Comparison of ENCODE assay signal across 11 mouse cellular contexts in the genomic region with DNA sequence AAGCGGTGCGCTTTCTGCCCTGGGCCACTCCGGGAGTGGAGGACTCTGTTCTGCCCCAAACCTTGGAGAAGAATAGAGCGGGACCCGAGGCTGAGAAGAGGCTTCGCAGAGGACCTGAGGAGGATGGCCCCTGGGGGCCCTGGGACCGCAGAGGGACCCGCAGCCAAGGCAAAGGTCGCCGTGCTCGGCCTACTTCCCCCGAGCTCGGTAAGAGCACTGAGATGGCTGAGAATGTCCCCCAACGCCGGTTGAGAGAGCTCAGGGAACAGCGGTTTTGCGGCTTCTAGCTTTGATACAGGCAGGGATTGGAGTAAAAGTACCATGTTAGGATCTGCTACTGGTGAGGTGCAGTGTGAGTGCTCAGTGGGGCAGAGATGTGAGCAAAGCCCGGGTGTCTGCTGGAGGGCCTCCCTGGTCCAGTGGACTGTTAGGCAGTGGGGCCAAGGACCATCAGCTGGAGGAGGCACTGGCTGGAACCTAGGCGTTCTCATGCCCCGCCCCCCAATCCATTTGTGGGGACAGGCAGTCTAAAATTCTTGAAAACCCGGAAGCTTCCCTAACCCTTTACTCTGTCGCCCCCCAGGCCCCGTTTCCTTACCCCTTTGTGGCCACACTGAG. TPM values are rescaled to one million over a fixed set of nuclear protein-coding genes. Genes with fewer than 3 reads are reported as not detected.
DNase-seq lines count a peak whose midpoint lies in the region; ATAC-seq lines count a peak whose summit lies in the region.
"Had no signal": no experiment of that assay in that cellular context is flagged by ENCODE, and none has a peak within 500 bp of the region (broad histone marks: within the 10 kb centered on the region; RNA-seq: fewer than 3 reads in every experiment).

No protein-coding gene starts in this region.

- no peak for ATAC-seq in heart, embryonic 15.5 days (replicated peaks; ENCODE audit: insufficient number of reproducible peaks, insufficient read depth, low FRiP score, low read depth)
- ATAC-seq in embryonic facial prominence, embryonic 12.5 days (ENCODE audit: insufficient number of reproducible peaks, insufficient read depth, low FRiP score, low TSS enrichment), result no peak
- ATAC-seq in hindbrain, embryonic 14.5 days (ENCODE audit: low FRiP score), result no peak
- ATAC-seq in midbrain, embryonic 16.5 days, result no peak
- no peak for ATAC-seq in cerebellum, adult (ENCODE audit: insufficient number of reproducible peaks, low FRiP score, low TSS enrichment)

- peaks cover 15% of the 10 kb centered on the region; the same call in 1 of the 2 replicates for H3K36me3 ChIP-seq in heart, embryonic 15.5 days
- H3K36me3 ChIP-seq in embryonic facial prominence, embryonic 12.5 days, result 0 out of 2 replicates have a peak, but pooled peaks cover 10% of the 10 kb centered on the region
- H3K36me3 ChIP-seq in hindbrain, embryonic 14.5 days (replicated peaks; ENCODE audit: control insufficient read depth, insufficient read depth), result 0 out of 2 replicates have a peak, but pooled peaks cover 3% of the 10 kb centered on the region
- peaks cover 7% of the 10 kb centered on the region; the same call in 1 of the 2 replicates for H3K36me3 ChIP-seq in midbrain, embryonic 16.5 days (ENCODE audit: control insufficient read depth, insufficient read depth, low read length)

- peak overlapping the region; percentile 39; the same call in 1 of the 2 replicates for H3K9ac ChIP-seq in heart, embryonic 15.5 days
- peak overlapping the region; percentile 52 for H3K9ac ChIP-seq in embryonic facial prominence, embryonic 12.5 days
- peak overlapping the region; percentile 55; the same call in 1 of the 2 replicates for H3K9ac ChIP-seq in hindbrain, embryonic 14.5 days
- peak overlapping the region; percentile 39 for H3K9ac ChIP-seq in midbrain, embryonic 16.5 days (ENCODE audit: low read depth, low read length)

- H3K27ac ChIP-seq in heart, embryonic 15.5 days, result no peak overlapping the region
- H3K27ac ChIP-seq in embryonic facial prominence, embryonic 12.5 days, result no peak overlapping the region
- no peak overlapping the region for H3K27ac ChIP-seq in hindbrain, embryonic 14.5 days
- no peak overlapping the region for H3K27ac ChIP-seq in midbrain, embryonic 16.5 days (ENCODE audit: low read length)
- H3K27ac ChIP-seq: macrophage had no signal

- H3K4me1 ChIP-seq in heart, embryonic 15.5 days (replicated peaks), result peaks cover 75% of the 10 kb centered on the region
- H3K4me1 ChIP-seq in embryonic facial prominence, embryonic 12.5 days, result peaks cover 45% of the 10 kb centered on the region
- H3K4me1 ChIP-seq in hindbrain, embryonic 14.5 days (replicated peaks; ENCODE audit: control insufficient read depth, insufficient read depth, low read length), result peaks cover 56% of the 10 kb centered on the region
- peaks cover 48% of the 10 kb centered on the region for H3K4me1 ChIP-seq in midbrain, embryonic 16.5 days (ENCODE audit: control insufficient read depth, insufficient read depth, low read length)

- no peak for DNase-seq in heart, adult 9 months (ENCODE audit: low spot score in 2 of 2)
- no peak for DNase-seq in hindbrain, embryonic 14.5 days (ENCODE audit: low spot score)
- DNase-seq in layer of hippocampus, adult 11-12 months (ENCODE audit: low spot score), result no peak
- DNase-seq in testis, postnatal 14 days (ENCODE audit: low spot score), result no peak
- DNase-seq: kidney, postnatal 10 days; right cerebral cortex, postnatal 14 days had no signal

- no peaks in the 10 kb centered on the region for H3K9me3 ChIP-seq in heart, embryonic 15.5 days (replicated peaks)
- H3K9me3 ChIP-seq in embryonic facial prominence, embryonic 12.5 days, result no peaks in the 10 kb centered on the region
- no peaks in the 10 kb centered on the region for H3K9me3 ChIP-seq in hindbrain, embryonic 14.5 days (ENCODE audit: control insufficient read depth, low read length)
- H3K9me3 ChIP-seq in midbrain, embryonic 16.5 days (replicated peaks; ENCODE audit: control insufficient read depth, low read length, poor library complexity, severe bottlenecking), result no peaks in the 10 kb centered on the region

- no peak overlapping the region for H3K4me3 ChIP-seq in heart, embryonic 15.5 days
- peak overlapping the region; percentile 34 for H3K4me3 ChIP-seq in embryonic facial prominence, embryonic 12.5 days
- H3K4me3 ChIP-seq in hindbrain, embryonic 14.5 days (replicated peaks; ENCODE audit: low read length), result peak overlapping the region; percentile 23; the same call in 1 of the 2 replicates
- H3K4me3 ChIP-seq in midbrain, embryonic 16.5 days (ENCODE audit: low read depth, low read length), result 0 out of 2 replicates have a peak overlapping the region, but pooled peaks have one; percentile 9

- peaks cover 33% of the 10 kb centered on the region for H3K27me3 ChIP-seq in heart, embryonic 15.5 days
- H3K27me3 ChIP-seq in embryonic facial prominence, embryonic 12.5 days, result peaks cover 47% of the 10 kb centered on the region
- H3K27me3 ChIP-seq in hindbrain, embryonic 14.5 days (ENCODE audit: control insufficient read depth, insufficient read depth, low read length), result peaks cover 35% of the 10 kb centered on the region
- peaks cover 16% of the 10 kb centered on the region for H3K27me3 ChIP-seq in midbrain, embryonic 16.5 days (ENCODE audit: control insufficient read depth, insufficient read depth, low read depth, low read length)

- 50% methylated on average over 23 of the region's 23 CpGs for WGBS in heart, embryonic 15.5 days
- whole genome bisulfite sequencing in embryonic facial prominence, embryonic 12.5 days, result 26% methylated on average over 23 of the region's 23 CpGs
- 19% methylated on average over 23 of the region's 23 CpGs for WGBS in hindbrain, embryonic 14.5 days
- 21% methylated on average over 23 of the region's 23 CpGs for WGBS in midbrain, embryonic 16.5 days

- peak overlapping the region; percentile 48 for H3K4me2 ChIP-seq in heart, embryonic 15.5 days
- peak overlapping the region; percentile 53 for H3K4me2 ChIP-seq in embryonic facial prominence, embryonic 12.5 days (replicated peaks)
- peak overlapping the region; percentile 45 for H3K4me2 ChIP-seq in hindbrain, embryonic 14.5 days (replicated peaks)
- peak overlapping the region; percentile 47 for H3K4me2 ChIP-seq in midbrain, embryonic 16.5 days (ENCODE audit: low read length)

RNA-seq across cellular contexts. Expression of a gene that starts 13.9 kb away (rescaled TPM):
- 44.5 and 54.4 TPM in 2 replicates for polyA plus RNA-seq in heart, embryonic 15.5 days (2015; fragmentation: Nextera tagmentation; extraction: Ambion mirVana)
- polyA plus RNA-seq in embryonic facial prominence, embryonic 12.5 days (2016; fragmentation: Nextera tagmentation; extraction: Ambion mirVana), result 26.1 and 26.7 TPM in 2 replicates
- polyA plus RNA-seq in hindbrain, embryonic 14.5 days (2014; fragmentation: Nextera tagmentation; extraction: Ambion mirVana), result 18.0 and 22.9 TPM in 2 replicates
- 17.7 and 20.8 TPM in 2 replicates for polyA plus RNA-seq in midbrain, embryonic 16.5 days (2015; fragmentation: Nextera tagmentation; extraction: Ambion mirVana)

RNA-seq across cellular contexts. Expression of a gene that starts 28.9 kb away (rescaled TPM):
- 374 and 419 TPM in 2 replicates for polyA plus RNA-seq in heart, embryonic 15.5 days (2015; fragmentation: Nextera tagmentation; extraction: Ambion mirVana)
- 15.9 and 20.1 TPM in 2 replicates for polyA plus RNA-seq in embryonic facial prominence, embryonic 12.5 days (2016; fragmentation: Nextera tagmentation; extraction: Ambion mirVana)
- polyA plus RNA-seq in hindbrain, embryonic 14.5 days (2014; fragmentation: Nextera tagmentation; extraction: Ambion mirVana), result 1.0 and 1.7 TPM in 2 replicates
- 1.2 and 1.7 TPM in 2 replicates for polyA plus RNA-seq in midbrain, embryonic 16.5 days (2015; fragmentation: Nextera tagmentation; extraction: Ambion mirVana)
- polyA plus RNA-seq: macrophage had no signal

RNA-seq across cellular contexts. Expression of a gene that starts 46.7 kb away (rescaled TPM):
- polyA plus RNA-seq in heart, embryonic 15.5 days (2015; fragmentation: Nextera tagmentation; extraction: Ambion mirVana), result 63.9 and 81.8 TPM in 2 replicates
- 61.1 and 64.6 TPM in 2 replicates for polyA plus RNA-seq in embryonic facial prominence, embryonic 12.5 days (2016; fragmentation: Nextera tagmentation; extraction: Ambion mirVana)
- polyA plus RNA-seq in hindbrain, embryonic 14.5 days (2014; fragmentation: Nextera tagmentation; extraction: Ambion mirVana), result 53.1 and 65.0 TPM in 2 replicates
- 79.7 and 81.3 TPM in 2 replicates for polyA plus RNA-seq in midbrain, embryonic 16.5 days (2015; fragmentation: Nextera tagmentation; extraction: Ambion mirVana)

Comparison
In these comparisons a context has a peak if more than half of its experiments do, and no peak if none do; other contexts are left out.
1. RNA of a gene that starts 28.9 kb away (polyA plus RNA-seq): 374 to 419 TPM in heart, embryonic 15.5 days; 15.9 to 20.1 TPM in embryonic facial prominence, embryonic 12.5 days, 1.0 to 1.7 TPM in hindbrain, embryonic 14.5 days and 1.2 to 1.7 TPM in midbrain, embryonic 16.5 days; every median in the first group is over 10 times any median in the second.
2. Peak in every context shown above with its lines, with median percentiles within 50 percentile points of each other: H3K4me2 ChIP-seq and H3K9ac ChIP-seq.